Mouse (Mus musculus) forebrain, postnatal 0 days (tissue): ENCODE measurements at regions not wholly inside any gene's neighbourhood (a gene's known extent, or its start where the extent isn't known, plus 50 kb on each side); places are given as distances from the start of the nearest gene placed in this dataset.

Source experiments
- ATAC-seq: fragments of 200-750 bp; cut with Nextera tagmentation; 2 replicates; pipeline ENCODE4 v1.8.0; 2017; ENCODE audit warnings: mild to moderate bottlenecking, moderate library complexity
- DNase-seq: peaks from one replicate; pipeline ENCODE4 v3.0.0-alpha.2; 2015
- H3K27ac ChIP-seq: fragments of 300-500 bp; sonication (generic); 2 replicates; pipeline ENCODE4 v1.5.1; 2014; ENCODE audit warnings: low read depth, mild to moderate bottlenecking, antibody characterized with exemption, low read length, moderate library complexity, mixed read lengths
- H3K27me3 ChIP-seq: fragments of 300-500 bp; sonication (generic); 2 replicates; pipeline ENCODE4 v1.6.1; 2014; ENCODE audit warnings: mild to moderate bottlenecking, low read length, mixed read lengths; ENCODE audit not compliant: insufficient read depth
- H3K36me3 ChIP-seq: fragments of 300-500 bp; sonication (generic); 2 replicates; pipeline ENCODE4 v1.6.1; 2014; ENCODE audit warnings: mild to moderate bottlenecking, moderate library complexity; ENCODE audit not compliant: insufficient read depth
- H3K4me1 ChIP-seq: fragments of 300-500 bp; sonication (generic); 2 replicates; pipeline ENCODE4 v1.6.1; 2014; ENCODE audit warnings: antibody characterized with exemption; ENCODE audit not compliant: insufficient read depth
- H3K4me2 ChIP-seq: fragments of 300-500 bp; sonication (generic); 2 replicates; pipeline ENCODE4 v1.6.1; 2014; ENCODE audit warnings: low read depth, mild to moderate bottlenecking, moderate library complexity
- H3K4me3 ChIP-seq: fragments of 300-500 bp; sonication (generic); 2 replicates; pipeline ENCODE4 v1.5.1; 2014; ENCODE audit warnings: low read depth, low read length, mixed read lengths
- H3K9ac ChIP-seq: fragments of 300-500 bp; sonication (generic); 2 replicates; pipeline ENCODE4 v1.6.1; 2014; ENCODE audit warnings: mild to moderate bottlenecking
- H3K9me3 ChIP-seq: fragments of 300-500 bp; sonication (generic); 2 replicates; pipeline ENCODE4 v1.6.1; 2016; ENCODE audit warnings: low read length
- CTCF ChIP-seq: sonication (generic); IDR thresholded peaks from 2 replicates; pipeline ENCODE4 v1.5.1; 2016; ENCODE audit warnings: antibody characterized with exemption, control low read depth, low read depth
- WGBS: fragments of 180-500 bp; shearing (Covaris S2); extraction: QIAGEN DNeasy Blood & Tissue Kit; methylation state at CpG from one replicate; pipeline ENCODE4 v1.1.7; 2014; 5-methylcytosine and 5-hydroxymethylcytosine counted together

GRCm38 (mm10) chr3:101709379-101709970 is 105.0 kb upstream of the Atp1a1 start:
- no peak for TF ChIP-seq CTCF
- DNase-seq: no peak
- WGBS: 83% methylated on average over 12 of the region's 12 CpGs
- H3K9ac ChIP-seq: no peak overlapping the region; the same call in 1 of the 2 replicates
- no peak overlapping the region for H3K27ac ChIP-seq
- no peak for ATAC-seq
- no peaks in the 10 kb centered on the region for H3K4me1 ChIP-seq
- no peak overlapping the region for H3K4me3 ChIP-seq
- H3K9me3 ChIP-seq: no peaks in the 10 kb centered on the region
- no peaks in the 10 kb centered on the region; the same call in 1 of the 2 replicates for H3K27me3 ChIP-seq
- no peak overlapping the region for H3K4me2 ChIP-seq
- H3K36me3 ChIP-seq: no peaks in the 10 kb centered on the region

GRCm38 (mm10) chr3:101708821-101709220 is 104.3 kb upstream of the Atp1a1 start:
- no peak overlapping the region for H3K9ac ChIP-seq
- ATAC-seq (no peak), DNase-seq (no peak)
- H3K4me3 ChIP-seq: no peak overlapping the region
- no peaks in the 10 kb centered on the region for H3K36me3 ChIP-seq
- no peaks in the 10 kb centered on the region for H3K4me1 ChIP-seq
- TF ChIP-seq CTCF: no peak
- H3K27me3 ChIP-seq: no peaks in the 10 kb centered on the region; the same call in 1 of the 2 replicates
- WGBS: 66% methylated on average over 8 of the region's 8 CpGs
- H3K27ac ChIP-seq: no peak overlapping the region
- H3K4me2 ChIP-seq: no peak overlapping the region
- H3K9me3 ChIP-seq: no peaks in the 10 kb centered on the region

GRCm38 (mm10) chr3:101704919-101705318 is 100.4 kb upstream of the Atp1a1 start:
- Histone ChIP-seq H3K4me2 (no peak overlapping the region), H3K4me3 (no peak overlapping the region), H3K9ac (no peak overlapping the region), H3K9me3 (no peaks in the 10 kb centered on the region), H3K27ac (no peak overlapping the region), H3K4me1 (0 out of 2 replicates have a peak, but pooled peaks cover 6% of the 10 kb centered on the region), H3K36me3 (no peaks in the 10 kb centered on the region), H3K27me3 (no peaks in the 10 kb centered on the region)
- 77% methylated on average over 9 of the region's 9 CpGs for WGBS
- no peak for TF ChIP-seq CTCF
- ATAC-seq (no peak), DNase-seq (no peak)

GRCm38 (mm10) chr3:101704326-101704725 is 99.8 kb upstream of the Atp1a1 start:
- TF ChIP-seq CTCF: no peak
- Histone ChIP-seq H3K4me1 (0 out of 2 replicates have a peak, but pooled peaks cover 6% of the 10 kb centered on the region), H3K4me3 (no peak overlapping the region), H3K4me2 (no peak overlapping the region), H3K27ac (no peak overlapping the region), H3K27me3 (no peaks in the 10 kb centered on the region), H3K9me3 (no peaks in the 10 kb centered on the region), H3K9ac (no peak overlapping the region), H3K36me3 (no peaks in the 10 kb centered on the region)
- DNase-seq (no peak), ATAC-seq (no peak)
- 96% methylated on average over 5 of the region's 5 CpGs for WGBS

GRCm38 (mm10) chr3:101701763-101702173 is 97.3 kb upstream of the Atp1a1 start:
- no peak overlapping the region for H3K9ac ChIP-seq
- WGBS: 12% methylated on average over 1 of the region's 1 CpGs
- no peak for TF ChIP-seq CTCF
- no peak overlapping the region for H3K27ac ChIP-seq
- no peaks in the 10 kb centered on the region for H3K27me3 ChIP-seq
- no peaks in the 10 kb centered on the region for H3K9me3 ChIP-seq
- no peak overlapping the region for H3K4me3 ChIP-seq
- peak; percentile 48 for ATAC-seq
- peak; percentile 21 for DNase-seq
- no peaks in the 10 kb centered on the region for H3K36me3 ChIP-seq
- no peak overlapping the region for H3K4me2 ChIP-seq
- H3K4me1 ChIP-seq: 0 out of 2 replicates have a peak, but pooled peaks cover 6% of the 10 kb centered on the region

- Histone ChIP-seq H3K4me1 (0 out of 2 replicates have a peak, but pooled peaks cover 6% of the 10 kb centered on the region), H3K36me3 (no peaks in the 10 kb centered on the region), H3K9ac (no peak overlapping the region), H3K27me3 (no peaks in the 10 kb centered on the region), H3K9me3 (no peaks in the 10 kb centered on the region), H3K4me2 (no peak overlapping the region), H3K4me3 (no peak overlapping the region), H3K27ac (no peak overlapping the region)
- 51% methylated on average over 10 of the region's 10 CpGs for WGBS
- no peak for TF ChIP-seq CTCF
- ATAC-seq: peak; percentile 45; the same call in 1 of the 2 replicates
- no peak for DNase-seq
Measured at GRCm38 (mm10) chr3:101700974-101701610, 96.6 kb upstream of the Atp1a1 start.

- Histone ChIP-seq H3K4me1 (0 out of 2 replicates have a peak, but pooled peaks cover 6% of the 10 kb centered on the region), H3K27me3 (no peaks in the 10 kb centered on the region), H3K4me2 (no peak overlapping the region), H3K4me3 (no peak overlapping the region), H3K36me3 (no peaks in the 10 kb centered on the region), H3K9me3 (no peaks in the 10 kb centered on the region), H3K27ac (no peak overlapping the region), H3K9ac (no peak overlapping the region)
- DNase-seq: no peak
- ATAC-seq: no peak
- TF ChIP-seq CTCF: no peak
- 73% methylated on average over 12 of the region's 12 CpGs for WGBS
Measured at GRCm38 (mm10) chr3:101699929-101700681, 95.6 kb upstream of the Atp1a1 start.
